Mouse (Mus musculus) E14TG2a.4 (cell line): ENCODE data around the gene Bcl2l1.

Experiments
- CTCF ChIP-seq: conservative IDR thresholded peaks from 2 replicates; pipeline ENCODE4 v1.5.1; 2014; ENCODE audit warnings: low read length
- POU5F1 ChIP-seq: IDR thresholded peaks from 2 replicates; pipeline ENCODE4 v1.6.1; 2014; ENCODE audit warnings: low read length, borderline replicate concordance

- TF ChIP-seq CTCF, result no peak
- TF ChIP-seq POU5F1, result no peak
Observed at GRCm38 (mm10) chr2:152863346-152863745, 31.8 kb upstream of the Bcl2l1 start.
